ENCODE assay signal across 12 mouse cellular contexts in the genomic region with DNA sequence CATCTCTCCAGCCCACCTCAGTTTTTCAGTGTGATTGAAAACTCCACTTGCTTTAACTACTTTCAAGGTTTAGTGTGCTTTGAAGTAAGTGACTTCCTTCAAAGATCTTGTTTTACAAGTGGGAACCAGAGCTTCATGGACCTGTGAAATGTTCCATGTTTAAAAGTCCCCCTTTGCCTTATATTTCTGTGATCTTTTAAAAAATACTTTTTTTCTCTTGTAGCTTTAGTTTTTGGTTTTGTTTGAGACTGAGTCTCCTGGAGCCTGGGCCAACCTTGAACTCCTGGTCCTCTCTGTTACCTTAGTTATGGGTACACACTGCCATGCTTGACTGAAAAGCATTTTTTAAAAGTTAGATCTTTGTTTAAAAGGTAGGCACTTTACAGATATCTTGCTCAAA. TPM values are rescaled to one million over a fixed set of nuclear protein-coding genes. Genes with fewer than 3 reads are reported as not detected.
DNase-seq lines count a peak whose midpoint lies in the region; ATAC-seq and TF ChIP-seq lines count a peak whose summit lies in the region.
"Had no signal": no experiment of that assay in that cellular context is flagged by ENCODE, and none has a peak within 500 bp of the region (broad histone marks: within the 10 kb centered on the region; RNA-seq: fewer than 3 reads in every experiment).

No protein-coding gene starts in this region.

- no peak overlapping the region for H3K4me3 ChIP-seq in kidney, adult 2 months (ENCODE audit: insufficient read depth, low read depth, low read length)
- no peak overlapping the region for H3K4me3 ChIP-seq in spleen, adult 2 months (ENCODE audit: extremely low read depth, insufficient read depth, insufficient read length)
- H3K4me3 ChIP-seq: forebrain, embryonic 15.5 days; midbrain, embryonic 12.5 days had no signal

- no peak for TF ChIP-seq POLR2A in kidney, adult 2 months (IDR thresholded peaks at IDR 0.05; ENCODE audit: low read depth, low read length)
- no peak for TF ChIP-seq POLR2A in spleen, adult 2 months (IDR thresholded peaks at IDR 0.05; ENCODE audit: low read depth, low read length)

- peak; percentile 22 for DNase-seq in CD4-positive, CD25-positive, alpha-beta regulatory T cell, adult 2 months (ENCODE audit: low read depth, low spot score)
- DNase-seq in kidney, adult 2 months: no peak
- no peak for DNase-seq in kidney, adult 11 months
- DNase-seq in spleen, adult 2 months (ENCODE audit: low read depth in 1 of 2, low spot score in 2 of 2): no peak
- no peak for DNase-seq in spleen, adult 18-20 months
- DNase-seq in ovary, postnatal 10 days (ENCODE audit: low spot score): no peak
- no peak for DNase-seq in layer of hippocampus, adult 11-12 months (ENCODE audit: low spot score)
- DNase-seq: cerebellum, adult 11 months; kidney, postnatal 4 days had no signal

- peaks cover 15% of the 10 kb centered on the region; the same call in 1 of the 2 replicates for H3K36me3 ChIP-seq in kidney, adult 2 months (ENCODE audit: control insufficient read depth, insufficient read depth, low read length)
- H3K36me3 ChIP-seq in spleen, adult 2 months (ENCODE audit: control insufficient read depth, insufficient read depth, low read length): peaks cover 21% of the 10 kb centered on the region; the same call in 1 of the 2 replicates
- H3K36me3 ChIP-seq: forebrain, embryonic 15.5 days; midbrain, embryonic 12.5 days had no signal

- no peak for TF ChIP-seq CTCF in kidney, adult 2 months (conservative IDR thresholded peaks at IDR 0.05; ENCODE audit: insufficient read depth, insufficient read length, low read depth, low read length)
- no peak for TF ChIP-seq CTCF in spleen, adult 2 months (IDR thresholded peaks at IDR 0.05; ENCODE audit: extremely low read depth, insufficient read depth, insufficient read length, insufficient replicate concordance)

- H3K4me1 ChIP-seq in kidney, adult 2 months (ENCODE audit: control insufficient read depth, insufficient read depth, low read length): peaks cover 18% of the 10 kb centered on the region
- H3K4me1 ChIP-seq in spleen, adult 2 months (ENCODE audit: control insufficient read depth, insufficient read depth, insufficient read length): peaks cover 22% of the 10 kb centered on the region; the same call in 1 of the 2 replicates

- H3K27ac ChIP-seq in kidney, adult 2 months (ENCODE audit: insufficient read depth, low read depth, low read length): peak overlapping the region; percentile 100
- peak overlapping the region; percentile 92; the same call in 1 of the 2 replicates for H3K27ac ChIP-seq in spleen, adult 2 months (ENCODE audit: insufficient read depth, low read length)
- H3K27ac ChIP-seq: forebrain, embryonic 15.5 days; midbrain, embryonic 12.5 days had no signal

- ATAC-seq in CD4-positive, CD25-positive, alpha-beta regulatory T cell, adult 4 months: no peak
- ATAC-seq: forebrain, embryonic 15.5 days had no signal

- H3K27me3 ChIP-seq in kidney, adult 2 months (replicated peaks; ENCODE audit: control insufficient read depth, insufficient read depth, low read length): no peaks in the 10 kb centered on the region
- H3K27me3 ChIP-seq in spleen, adult 2 months (ENCODE audit: control insufficient read depth, insufficient read depth, low read length): no peaks in the 10 kb centered on the region
- H3K27me3 ChIP-seq: forebrain, embryonic 15.5 days; midbrain, embryonic 12.5 days had no signal

RNA-seq across cellular contexts. Expression of a gene that starts 4.2 kb away (rescaled TPM):
- 100 to 1,000 TPM; 158 to 204 TPM for polyA plus RNA-seq in CD4-positive, CD25-positive, alpha-beta regulatory T cell, adult 4 months (2017; shearing (Covaris generic))
- polyA plus RNA-seq in kidney, adult 2 months (2012; rRNA removed): 65.8 and 71.1 TPM in 2 replicates
- 28.2 and 33.2 TPM in 2 replicates for polyA plus RNA-seq in spleen, adult 2 months (2012; rRNA removed)

RNA-seq across cellular contexts. Expression of a gene that starts 19.7 kb away (rescaled TPM):
- polyA plus RNA-seq in CD4-positive, CD25-positive, alpha-beta regulatory T cell, adult 4 months (2017; shearing (Covaris generic)): under 1 TPM in 1 of 2 experiments, not detected in 1; 0.16 TPM
- 0.80 and 0.88 TPM in 2 replicates for polyA plus RNA-seq in kidney, adult 2 months (2012; rRNA removed)
- polyA plus RNA-seq in spleen, adult 2 months (2012; rRNA removed): 0.15 TPM in 1 of 2 replicates, not detected in the other
- polyA plus RNA-seq: forebrain, embryonic 15.5 days; midbrain, embryonic 12.5 days had no signal
